Mouse (Mus musculus) liver, embryonic 13.5 days (tissue): ENCODE results near the gene Tprg. TPM values are rescaled to one million over a fixed set of nuclear protein-coding genes. Genes with fewer than 3 reads are reported as not detected.

Source experiments
- ATAC-seq: fragments of 200-750 bp; cut with Nextera tagmentation; 2 replicates; pipeline ENCODE4 v1.8.0; 2017; ENCODE audit warnings: low read depth, mild to moderate bottlenecking, moderate number of reproducible peaks, moderate library complexity
- DNase-seq: peaks from one replicate; pipeline ENCODE4 v3.0.0; 2022
- H3K27ac ChIP-seq: fragments of 300-500 bp; sonication (generic); 2 replicates; pipeline ENCODE4 v1.5.1; 2015; ENCODE audit warnings: moderate library complexity, mild to moderate bottlenecking, inconsistent platforms
- H3K27me3 ChIP-seq: fragments of 300-500 bp; sonication (generic); 2 replicates; pipeline ENCODE4 v1.6.1; 2015; ENCODE audit warnings: mild to moderate bottlenecking, inconsistent platforms
- H3K36me3 ChIP-seq: fragments of 300-500 bp; sonication (generic); 2 replicates; pipeline ENCODE4 v1.6.1; 2015; ENCODE audit warnings: mild to moderate bottlenecking, inconsistent platforms
- H3K4me1 ChIP-seq: fragments of 300-500 bp; sonication (generic); replicated peaks from 2 replicates; pipeline ENCODE4 v1.6.1; 2015; ENCODE audit warnings: inconsistent platforms
- H3K4me2 ChIP-seq: fragments of 300-500 bp; sonication (generic); 2 replicates; pipeline ENCODE4 v1.6.1; 2015; ENCODE audit warnings: inconsistent platforms, mild to moderate bottlenecking, moderate library complexity
- H3K4me3 ChIP-seq: fragments of 300-500 bp; sonication (generic); replicated peaks from 2 replicates; pipeline ENCODE4 v1.5.1; 2015; ENCODE audit warnings: mild to moderate bottlenecking, inconsistent platforms
- H3K9ac ChIP-seq: fragments of 300-500 bp; sonication (generic); 2 replicates; pipeline ENCODE4 v1.6.1; 2015; ENCODE audit warnings: mild to moderate bottlenecking, inconsistent platforms
- H3K9me3 ChIP-seq: fragments of 300-500 bp; sonication (generic); replicated peaks from 2 replicates; pipeline ENCODE4 v1.6.1; 2016; ENCODE audit warnings: inconsistent platforms
- WGBS: fragments of 180-500 bp; shearing (Covaris S2); methylation state at CpG from one replicate; pipeline ENCODE4 v1.1.7; 2015; ENCODE audit not compliant: insufficient replicate concordance; 5-methylcytosine and 5-hydroxymethylcytosine counted together
- polyA plus RNA-seq: library from polyadenylated mRNA; unstranded; fragments of >200 nt; fragmentation: Nextera tagmentation; extraction: Ambion mirVana; gene quantifications from 2 replicates; pipeline ENCODE4 v1.2.1, GENCODE M21; 2015

Gene Tprg
- polyA plus RNA-seq, 1 experiment from 2014 or later: not detected

DNA sequence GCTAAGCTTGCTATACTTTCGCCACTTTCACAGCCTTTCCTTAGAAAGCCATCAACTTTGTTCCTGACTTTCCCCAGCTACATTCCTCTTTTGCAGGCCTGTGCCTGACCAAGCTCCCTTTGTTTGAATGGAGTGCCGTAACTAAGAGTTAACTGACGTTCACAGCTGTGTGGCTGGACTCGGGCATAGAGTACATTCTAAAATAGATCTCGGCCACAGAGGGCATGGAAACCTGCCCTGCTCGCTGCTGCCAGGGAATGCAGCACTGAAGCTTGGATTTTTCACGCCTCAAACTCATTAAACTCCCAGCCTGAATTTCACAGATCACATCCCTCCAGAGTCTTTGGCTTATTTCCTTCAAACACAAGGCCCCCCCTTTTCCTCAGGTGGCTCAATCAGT lies 159.0 kb downstream of the Tprg start:
- WGBS: 59% methylated on average over 7 of the region's 7 CpGs
- H3K27me3 ChIP-seq: no peaks in the 10 kb centered on the region
- H3K4me3 ChIP-seq: no peak overlapping the region
- no peaks in the 10 kb centered on the region for H3K4me1 ChIP-seq
- H3K9me3 ChIP-seq: no peaks in the 10 kb centered on the region
- no peaks in the 10 kb centered on the region for H3K36me3 ChIP-seq
- DNase-seq (no peak), ATAC-seq (no peak)
- H3K27ac ChIP-seq: no peak overlapping the region
- no peak overlapping the region for H3K9ac ChIP-seq
- no peak overlapping the region for H3K4me2 ChIP-seq

DNA sequence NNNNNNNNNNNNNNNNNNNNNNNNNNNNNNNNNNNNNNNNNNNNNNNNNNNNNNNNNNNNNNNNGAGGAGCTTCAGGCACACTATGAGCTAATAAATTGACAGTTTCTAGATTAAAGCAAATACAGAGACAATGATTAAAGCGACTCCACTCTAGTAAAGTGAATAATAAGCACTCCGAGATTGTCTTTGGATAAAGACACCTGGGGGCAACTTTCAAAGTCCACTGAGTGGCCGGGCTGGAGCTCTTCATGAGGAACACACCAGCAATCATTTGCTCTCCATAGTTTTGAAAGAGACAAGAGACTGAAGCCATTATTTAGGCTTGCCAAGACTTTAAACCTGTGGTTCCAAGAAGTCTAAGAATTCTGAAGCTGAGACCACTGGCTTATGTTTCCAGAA lies 164.9 kb downstream of the Tprg start:
- H3K4me3 ChIP-seq: no peak overlapping the region
- WGBS: 65% methylated on average over 3 of the region's 3 CpGs
- no peak overlapping the region for H3K9ac ChIP-seq
- no peaks in the 10 kb centered on the region for H3K4me1 ChIP-seq
- no peak overlapping the region for H3K4me2 ChIP-seq
- no peaks in the 10 kb centered on the region for H3K9me3 ChIP-seq
- no peaks in the 10 kb centered on the region for H3K36me3 ChIP-seq
- H3K27ac ChIP-seq: no peak overlapping the region
- no peak for DNase-seq
- ATAC-seq: no peak
- H3K27me3 ChIP-seq: no peaks in the 10 kb centered on the region

DNA sequence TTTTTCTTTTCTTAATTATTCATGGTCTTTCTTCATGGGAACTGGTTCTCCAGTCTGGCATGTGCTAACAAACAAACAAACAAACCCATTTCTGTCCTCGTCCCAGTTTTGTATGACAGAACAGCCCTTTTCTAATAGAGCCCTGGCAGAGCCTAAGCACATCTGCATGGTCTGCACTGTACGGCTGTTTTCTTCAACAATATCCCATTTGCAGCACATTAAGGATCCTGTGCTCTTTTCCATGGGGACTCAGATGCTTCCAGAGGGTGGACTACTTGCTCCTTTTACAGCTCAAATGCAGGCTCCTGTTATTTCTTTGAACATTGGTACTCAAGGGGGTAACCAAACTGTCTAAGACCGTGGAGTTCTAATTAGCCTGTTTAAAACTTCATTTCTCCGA lies 178.1 kb downstream of the Tprg start:
- no peak overlapping the region for H3K4me3 ChIP-seq
- no peak overlapping the region for H3K4me2 ChIP-seq
- H3K27ac ChIP-seq: no peak overlapping the region
- H3K36me3 ChIP-seq: no peaks in the 10 kb centered on the region
- H3K9ac ChIP-seq: no peak overlapping the region
- ATAC-seq (no peak), DNase-seq (no peak)
- no peaks in the 10 kb centered on the region for H3K9me3 ChIP-seq
- no peaks in the 10 kb centered on the region for H3K27me3 ChIP-seq
- H3K4me1 ChIP-seq: no peaks in the 10 kb centered on the region
- 69% methylated on average over 4 of the region's 4 CpGs for WGBS

DNA sequence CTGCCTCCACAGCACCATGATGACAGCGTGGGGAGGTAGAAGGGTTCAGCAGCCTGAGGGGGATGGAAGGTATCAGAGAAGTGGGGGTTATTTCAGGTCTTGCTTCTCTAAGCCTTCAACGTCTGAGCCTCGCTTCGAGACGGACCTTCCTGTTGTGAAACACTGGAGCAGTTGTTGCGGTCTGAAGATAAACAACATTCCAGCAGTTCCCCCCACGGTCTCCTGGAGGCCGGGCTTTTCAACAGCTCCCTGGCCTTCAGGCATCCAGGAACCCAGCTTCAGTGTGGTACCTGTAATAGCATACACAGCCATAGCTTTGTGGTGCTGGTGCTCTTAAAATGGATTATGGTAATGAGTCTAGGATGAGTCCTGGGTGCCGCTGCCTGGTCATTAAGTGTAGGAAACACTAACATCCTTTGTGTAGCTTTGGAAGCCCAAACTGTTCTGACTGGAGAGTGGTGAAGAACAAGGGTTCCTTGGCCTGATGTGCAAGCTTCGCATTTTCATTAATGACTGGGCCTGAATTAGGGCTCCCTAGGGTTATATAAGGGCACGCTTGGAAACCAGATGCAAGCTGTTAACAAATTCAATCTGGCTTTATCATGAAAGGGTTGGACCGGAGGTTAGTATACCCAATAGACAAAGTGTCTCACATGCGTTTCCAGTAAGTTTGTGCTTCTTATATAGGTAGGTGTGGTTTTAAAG lies 179.0 kb downstream of the Tprg start:
- H3K9ac ChIP-seq: no peak overlapping the region
- DNase-seq (no peak), ATAC-seq (no peak)
- H3K27ac ChIP-seq: no peak overlapping the region
- H3K4me2 ChIP-seq: no peak overlapping the region
- H3K9me3 ChIP-seq: no peaks in the 10 kb centered on the region
- no peak overlapping the region for H3K4me3 ChIP-seq
- H3K27me3 ChIP-seq: no peaks in the 10 kb centered on the region
- H3K36me3 ChIP-seq: no peaks in the 10 kb centered on the region
- 34% methylated on average over 13 of the region's 13 CpGs for WGBS
- H3K4me1 ChIP-seq: no peaks in the 10 kb centered on the region

DNA sequence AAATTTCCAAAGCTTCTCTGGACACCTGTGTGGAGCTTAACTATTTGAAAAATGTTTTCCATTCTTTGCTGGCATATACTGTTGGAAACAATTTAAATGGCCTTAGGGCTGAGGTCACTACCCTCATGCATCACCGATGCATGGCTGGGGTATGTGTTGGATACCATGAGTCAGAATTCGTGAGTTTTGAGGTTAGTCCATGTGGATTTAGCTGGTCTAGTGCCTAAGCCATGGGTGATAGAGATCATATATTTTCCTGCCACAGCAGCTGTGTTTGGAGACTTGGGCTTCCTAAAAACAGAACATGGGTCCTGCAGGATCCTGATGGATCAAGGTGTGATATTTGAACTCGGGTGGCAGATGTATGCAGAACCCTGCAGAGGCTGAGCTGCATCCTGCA lies 181.4 kb downstream of the Tprg start:
- Histone ChIP-seq H3K9ac (no peak overlapping the region), H3K4me2 (no peak overlapping the region), H3K4me1 (no peaks in the 10 kb centered on the region), H3K36me3 (no peaks in the 10 kb centered on the region), H3K27me3 (no peaks in the 10 kb centered on the region), H3K27ac (no peak overlapping the region), H3K4me3 (no peak overlapping the region), H3K9me3 (no peaks in the 10 kb centered on the region)
- ATAC-seq (no peak), DNase-seq (no peak)
- WGBS: 50% methylated on average over 3 of the region's 3 CpGs

DNA sequence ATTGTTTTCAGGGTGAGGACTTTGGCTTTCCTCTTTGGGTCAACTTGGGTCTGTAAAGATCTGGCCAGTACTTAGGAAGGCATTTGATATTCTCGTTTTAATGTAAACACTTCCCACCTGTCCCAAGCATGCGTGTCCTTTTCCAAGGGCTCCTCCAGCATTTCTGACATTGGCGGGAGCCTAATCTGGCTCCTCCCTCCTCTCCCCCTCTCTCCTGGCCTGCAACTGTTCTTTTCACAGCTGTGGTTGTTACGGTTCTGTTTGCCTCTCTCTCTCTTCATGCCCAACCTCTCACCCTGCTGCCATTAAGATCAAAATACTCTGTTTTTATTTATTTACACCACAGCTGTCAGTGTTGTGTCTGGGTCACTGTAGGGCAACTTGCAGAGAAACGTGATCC lies 182.0 kb downstream of the Tprg start:
- H3K27ac ChIP-seq: no peak overlapping the region
- 56% methylated on average over 5 of the region's 5 CpGs for WGBS

More for the DNA sequence above, 182.0 kb downstream of the Tprg start:
- H3K4me1 ChIP-seq: no peaks in the 10 kb centered on the region
- ATAC-seq (no peak), DNase-seq (no peak)
- no peaks in the 10 kb centered on the region for H3K27me3 ChIP-seq
- H3K36me3 ChIP-seq: no peaks in the 10 kb centered on the region
- no peaks in the 10 kb centered on the region for H3K9me3 ChIP-seq
- H3K9ac ChIP-seq: no peak overlapping the region
- H3K4me3 ChIP-seq: no peak overlapping the region
- H3K4me2 ChIP-seq: no peak overlapping the region
